Mouse (Mus musculus): ENCODE measurements at regions not wholly inside any gene's neighbourhood (a gene's known extent, or its start where the extent isn't known, plus 50 kb on each side); places are given as distances from the start of the nearest gene placed in this dataset.

GRCm38 (mm10) chr16:55134961-55135360 is 162.8 kb downstream of the Zpld1 start:
- TF ChIP-seq CTCF (IDR thresholded peaks at IDR 0.05) (no peak), EP300 (IDR thresholded peaks at IDR 0.05; ENCODE audit: insufficient read depth, low read depth, low read length) (no peak)
